10 mouse cellular contexts compared by ENCODE assay signal in genomic region chr10:18845287-18845662, GRCm38 (mm10). TPM values are rescaled to one million over a fixed set of nuclear protein-coding genes. Genes with fewer than 3 reads are reported as not detected.
A peak's percentile ranks its signal among the peaks of the same experiment; 100 is the strongest.
DNase-seq lines count a peak whose midpoint lies in the region; ATAC-seq and TF ChIP-seq lines count a peak whose summit lies in the region.
"Had no signal": no experiment of that assay in that cellular context is flagged by ENCODE, and none has a peak within 500 bp of the region (broad histone marks: within the 10 kb centered on the region; RNA-seq: fewer than 3 reads in every experiment).

No protein-coding gene starts in this region.

- H3K9me3 ChIP-seq in heart, embryonic 12.5 days (replicated peaks) = no peaks in the 10 kb centered on the region
- H3K9me3 ChIP-seq in hindbrain, embryonic 12.5 days (replicated peaks) = no peaks in the 10 kb centered on the region
- no peaks in the 10 kb centered on the region for H3K9me3 ChIP-seq in liver, embryonic 16.5 days (replicated peaks; ENCODE audit: control insufficient read depth, low read length)

- TF ChIP-seq POLR2A in bone marrow, adult 2 months (IDR thresholded peaks at IDR 0.05; ENCODE audit: borderline replicate concordance, control insufficient read depth, low read depth, low read length) = no peak

- no peak for DNase-seq in heart, postnatal 36 days
- no peak for DNase-seq in adrenal gland, adult 2 months
- no peak for DNase-seq in cerebellum, adult 9-10 months
- DNase-seq in urinary bladder, postnatal 10 days (ENCODE audit: low spot score) = no peak

- ATAC-seq in heart, embryonic 12.5 days (ENCODE audit: insufficient number of reproducible peaks, low FRiP score) = no peak; the same call in 1 of the 2 replicates
- no peak for ATAC-seq in hindbrain, embryonic 12.5 days (ENCODE audit: low FRiP score)
- 0 out of 2 replicates have a peak, but pooled peaks have one; percentile 27 for ATAC-seq in liver, embryonic 16.5 days (ENCODE audit: low read depth)

- peak overlapping the region; percentile 22 for H3K27ac ChIP-seq in heart, embryonic 12.5 days (ENCODE audit: poor library complexity, severe bottlenecking)
- peak overlapping the region; percentile 54; the same call in 1 of the 2 replicates for H3K27ac ChIP-seq in bone marrow, adult 2 months (ENCODE audit: control insufficient read depth, insufficient read depth, low read depth, low read length, poor library complexity)
- H3K27ac ChIP-seq in hindbrain, embryonic 12.5 days = no peak overlapping the region
- H3K27ac ChIP-seq in liver, embryonic 16.5 days (ENCODE audit: low read length) = peak overlapping the region; percentile 66

- WGBS in heart, embryonic 12.5 days = 5% methylated on average over 18 of the region's 18 CpGs
- WGBS in bone marrow, adult 2 months = 10% methylated on average over 18 of the region's 18 CpGs
- 7% methylated on average over 18 of the region's 18 CpGs for WGBS in hindbrain, embryonic 12.5 days
- 4% methylated on average over 18 of the region's 18 CpGs for WGBS in liver, embryonic 16.5 days (ENCODE audit: insufficient replicate concordance)

- intact Hi-C loops in heart, postnatal 36 days (cut with DNase I) = loop anchor here (5.0 kb wide), 1 partner anchor 42 kb away; no protein-coding TSS in a partner anchor

- peak overlapping the region; percentile 77 for H3K4me2 ChIP-seq in heart, embryonic 12.5 days
- peak overlapping the region; percentile 87 for H3K4me2 ChIP-seq in hindbrain, embryonic 12.5 days (replicated peaks)
- H3K4me2 ChIP-seq in liver, embryonic 16.5 days (ENCODE audit: low read depth, low read length) = peak overlapping the region; percentile 69

- peaks cover 23% of the 10 kb centered on the region for H3K4me1 ChIP-seq in heart, embryonic 12.5 days (replicated peaks)
- peaks cover 3% of the 10 kb centered on the region; the same call in 1 of the 2 replicates for H3K4me1 ChIP-seq in bone marrow, adult 2 months (ENCODE audit: control insufficient read depth, insufficient read depth, low read length)
- 0 out of 2 replicates have a peak, but pooled peaks cover 2% of the 10 kb centered on the region for H3K4me1 ChIP-seq in hindbrain, embryonic 12.5 days
- no peaks in the 10 kb centered on the region; the same call in 1 of the 2 replicates for H3K4me1 ChIP-seq in liver, embryonic 16.5 days (ENCODE audit: control insufficient read depth, low read depth, low read length)

- H3K4me3 ChIP-seq in heart, embryonic 12.5 days = peak overlapping the region; percentile 65
- H3K4me3 ChIP-seq in bone marrow, adult 2 months (replicated peaks; ENCODE audit: control insufficient read depth, low read depth, low read length) = peak overlapping the region; percentile 51
- H3K4me3 ChIP-seq in hindbrain, embryonic 12.5 days = peak overlapping the region; percentile 50
- peak overlapping the region; percentile 62 for H3K4me3 ChIP-seq in liver, embryonic 16.5 days (ENCODE audit: low read depth, low read length)

- H3K36me3 ChIP-seq in heart, embryonic 12.5 days = no peaks in the 10 kb centered on the region
- no peaks in the 10 kb centered on the region for H3K36me3 ChIP-seq in hindbrain, embryonic 12.5 days
- H3K36me3 ChIP-seq in liver, embryonic 16.5 days (ENCODE audit: control insufficient read depth, insufficient read depth) = no peaks in the 10 kb centered on the region

- TF ChIP-seq CTCF in bone marrow, adult 2 months (IDR thresholded peaks at IDR 0.05; ENCODE audit: control insufficient read depth, insufficient read depth, low read length) = no peak

- peak overlapping the region; percentile 75 for H3K9ac ChIP-seq in heart, embryonic 12.5 days
- H3K9ac ChIP-seq in hindbrain, embryonic 12.5 days = peak overlapping the region; percentile 67
- H3K9ac ChIP-seq in liver, embryonic 16.5 days (ENCODE audit: low read depth, low read length) = peak overlapping the region; percentile 58

- peaks cover 12% of the 10 kb centered on the region for H3K27me3 ChIP-seq in heart, embryonic 12.5 days (replicated peaks)
- peaks cover 40% of the 10 kb centered on the region for H3K27me3 ChIP-seq in hindbrain, embryonic 12.5 days
- H3K27me3 ChIP-seq in liver, embryonic 16.5 days (ENCODE audit: control insufficient read depth, insufficient read depth, low read depth, low read length) = peaks cover 12% of the 10 kb centered on the region
- H3K27me3 ChIP-seq: CH12.LX had no signal

RNA-seq across cellular contexts. Expression of gene Perp, which starts 0.5 kb away (rescaled TPM):
- polyA plus RNA-seq in heart, embryonic 12.5 days (2016; fragmentation: Nextera tagmentation; extraction: Ambion mirVana) = 105 and 106 TPM in 2 replicates
- 100 to 1,000 TPM; 108 to 119 TPM for total RNA-seq in heart, postnatal 36 days (2021)
- 4.6 TPM in 1 of 2 replicates, not detected in the other for polyA plus RNA-seq in bone marrow, adult 2 months (2011; ENCODE audit: insufficient read depth, insufficient read length, low replicate concordance, missing spikeins)
- polyA plus RNA-seq in hindbrain, embryonic 12.5 days (2016; fragmentation: Nextera tagmentation; extraction: Ambion mirVana) = 11.8 and 11.9 TPM in 2 replicates
- 22.6 and 24.8 TPM in 2 replicates for polyA plus RNA-seq in liver, embryonic 16.5 days (2015; fragmentation: Nextera tagmentation; extraction: Ambion mirVana)
- 1 to 10 TPM; 3.0 to 3.6 TPM for total RNA-seq in adrenal gland, adult 2 months (2021)
- polyA plus RNA-seq in adrenal gland, adult 2 months (2012; rRNA removed) = 6.0 and 8.0 TPM in 2 replicates

RNA-seq across cellular contexts. Expression of gene Gm4922, which starts 58.7 kb away (rescaled TPM):
- polyA plus RNA-seq in heart, embryonic 12.5 days (2016; fragmentation: Nextera tagmentation; extraction: Ambion mirVana) = not detected in 2 replicates
- total RNA-seq in heart, postnatal 36 days (2021) = not detected
- not detected in 2 replicates for polyA plus RNA-seq in bone marrow, adult 2 months (2011; ENCODE audit: insufficient read depth, insufficient read length, low replicate concordance, missing spikeins)
- 0.16 and 0.25 TPM in 2 replicates for polyA plus RNA-seq in hindbrain, embryonic 12.5 days (2016; fragmentation: Nextera tagmentation; extraction: Ambion mirVana)
- not detected in 2 replicates for polyA plus RNA-seq in liver, embryonic 16.5 days (2015; fragmentation: Nextera tagmentation; extraction: Ambion mirVana)
- not detected for total RNA-seq in adrenal gland, adult 2 months (2021)
- not detected in 2 replicates for polyA plus RNA-seq in adrenal gland, adult 2 months (2012; rRNA removed)
- total RNA-seq: CH12.LX; common myeloid progenitor, adult 5-6 weeks had no signal
